Mouse (Mus musculus) G1E-ER4 (cell line): ENCODE results near the gene Gng8. TPM values are rescaled to one million over a fixed set of nuclear protein-coding genes. Genes with fewer than 3 reads are reported as not detected.

Experiments
- GATA1 ChIP-seq: IDR thresholded peaks from one replicate; pipeline ENCODE4 v1.8.0; 2012; ENCODE audit warnings: low read length, inconsistent platforms
- polyA plus RNA-seq: library from polyadenylated mRNA; stranded (reverse); fragments of >175 nt; gene quantifications from 2 replicates; pipeline ENCODE4 v1.2.3, GENCODE M21; 2012

The Gng8 gene
- polyA plus RNA-seq, 1 experiment: not detected

- TF ChIP-seq GATA1: no peak
Measured at GRCm38 (mm10) chr7:16872478-16872877, 19.1 kb upstream of the Gng8 start.

- TF ChIP-seq GATA1: no peak
Measured at GRCm38 (mm10) chr7:16873392-16873791, 18.2 kb upstream of the Gng8 start.

GRCm38 (mm10) chr7:16874190-16874589 is 17.4 kb upstream of the Gng8 start:
- no peak for TF ChIP-seq GATA1

- TF ChIP-seq GATA1: no peak
Measured at GRCm38 (mm10) chr7:16874756-16875309, 16.8 kb upstream of the Gng8 start.

GRCm38 (mm10) chr7:16875310-16875325 is 16.5 kb upstream of the Gng8 start, which contains the start of gene Dact3:
Gene Dact3, plus strand, starts transcription at chr7:16875317.
- no peak for TF ChIP-seq GATA1

GRCm38 (mm10) chr7:16875326-16875725 is 16.3 kb upstream of the Gng8 start:
- TF ChIP-seq GATA1: no peak

GRCm38 (mm10) chr7:16876006-16876405 is 15.6 kb upstream of the Gng8 start:
- TF ChIP-seq GATA1: no peak

- TF ChIP-seq GATA1: no peak
Measured at GRCm38 (mm10) chr7:16876608-16877007, 15.0 kb upstream of the Gng8 start.

- TF ChIP-seq GATA1: no peak
Measured at GRCm38 (mm10) chr7:16877717-16878116, 13.9 kb upstream of the Gng8 start.

GRCm38 (mm10) chr7:16879796-16880547 is 11.6 kb upstream of the Gng8 start:
- no peak for TF ChIP-seq GATA1

GRCm38 (mm10) chr7:16880615-16881014 is 11.0 kb upstream of the Gng8 start:
- TF ChIP-seq GATA1: no peak

- TF ChIP-seq GATA1: no peak
Measured at GRCm38 (mm10) chr7:16883162-16883561, 8.4 kb upstream of the Gng8 start.

GRCm38 (mm10) chr7:16884334-16884733 is 7.3 kb upstream of the Gng8 start:
- no peak for TF ChIP-seq GATA1

- no peak for TF ChIP-seq GATA1
Measured at GRCm38 (mm10) chr7:16885271-16885776, 6.3 kb upstream of the Gng8 start.

- TF ChIP-seq GATA1: no peak
Measured at GRCm38 (mm10) chr7:16885905-16886304, 5.7 kb upstream of the Gng8 start.

GRCm38 (mm10) chr7:16890536-16890935 is 1.1 kb upstream of the Gng8 start:
- no peak for TF ChIP-seq GATA1

- no peak for TF ChIP-seq GATA1
Measured at GRCm38 (mm10) chr7:16890944-16891343, 642 bp upstream of the Gng8 start.

GRCm38 (mm10) chr7:16892352-16892730 is 755 bp downstream of the Gng8 start:
- TF ChIP-seq GATA1: no peak
